Comparison of ENCODE assay signal across 11 mouse cellular contexts in the genomic region with DNA sequence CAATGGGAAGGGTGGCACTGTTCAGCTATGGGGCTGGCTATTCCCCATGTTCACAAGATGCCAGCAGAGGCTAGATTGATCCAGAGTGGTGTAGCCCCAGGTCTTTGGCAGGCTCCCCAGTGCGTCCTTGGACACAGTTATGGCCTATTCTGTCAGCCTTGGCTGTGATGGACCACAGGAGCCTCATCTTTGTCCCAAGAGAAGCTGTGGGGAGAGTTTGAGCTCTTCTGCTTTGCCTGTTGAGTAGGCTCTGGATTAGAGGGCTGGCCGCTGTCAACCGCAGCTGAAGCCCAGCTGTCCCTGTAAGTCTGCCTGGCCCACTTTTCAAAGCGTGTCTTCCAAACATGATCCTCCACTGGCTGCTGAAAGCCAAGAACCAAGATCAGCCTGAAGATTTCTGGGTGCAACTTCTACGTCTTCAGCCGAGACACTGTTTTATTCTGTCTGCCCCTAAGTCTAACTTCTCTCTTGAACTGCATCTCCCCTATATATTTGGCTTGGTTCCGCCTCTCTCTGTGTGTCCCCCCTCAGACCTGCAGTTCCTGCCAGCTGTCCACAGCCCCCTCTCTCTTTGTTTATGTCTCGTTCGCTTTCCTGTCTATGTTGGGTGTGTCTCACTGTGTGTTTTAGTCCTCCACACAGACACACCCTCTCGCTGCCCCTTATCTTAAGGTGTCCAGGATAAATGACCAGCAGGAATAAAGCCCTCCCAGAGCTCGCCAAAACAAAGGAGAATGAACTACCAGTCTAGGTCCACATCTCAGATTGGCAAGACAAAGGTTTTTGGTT. TPM values are rescaled to one million over a fixed set of nuclear protein-coding genes. Genes with fewer than 3 reads are reported as not detected.
A peak's percentile ranks its signal among the peaks of the same experiment; 100 is the strongest.
DNase-seq lines count a peak whose midpoint lies in the region; ATAC-seq lines count a peak whose summit lies in the region.
"Had no signal": no experiment of that assay in that cellular context is flagged by ENCODE, and none has a peak within 500 bp of the region (broad histone marks: within the 10 kb centered on the region; RNA-seq: fewer than 3 reads in every experiment).

No protein-coding gene starts in this region.

- H3K4me1 ChIP-seq in midbrain, embryonic 11.5 days (ENCODE audit: control insufficient read depth, insufficient read depth, low read length) = no peaks in the 10 kb centered on the region
- no peaks in the 10 kb centered on the region for H3K4me1 ChIP-seq in midbrain, embryonic 14.5 days (ENCODE audit: control insufficient read depth, insufficient read depth, low read length)
- peaks cover 10% of the 10 kb centered on the region for H3K4me1 ChIP-seq in stomach, embryonic 16.5 days (ENCODE audit: control insufficient read depth, insufficient read depth, low read length)
- H3K4me1 ChIP-seq: heart, embryonic 15.5 days had no signal

- no peaks in the 10 kb centered on the region for H3K27me3 ChIP-seq in midbrain, embryonic 11.5 days (ENCODE audit: control insufficient read depth, insufficient read depth, low read length)
- H3K27me3 ChIP-seq in midbrain, embryonic 14.5 days (ENCODE audit: control insufficient read depth, insufficient read depth, low read length) = no peaks in the 10 kb centered on the region
- H3K27me3 ChIP-seq in stomach, embryonic 16.5 days (ENCODE audit: control insufficient read depth, insufficient read depth, low read length) = no peaks in the 10 kb centered on the region
- H3K27me3 ChIP-seq: heart, embryonic 15.5 days; Patski had no signal

- DNase-seq in midbrain, embryonic 11.5 days (ENCODE audit: low spot score, missing footprints) = peak; percentile 70
- DNase-seq in midbrain, embryonic 14.5 days = no peak
- DNase-seq in gastrocnemius, postnatal 4 days (ENCODE audit: low spot score in 2 of 2) = peak; percentile 36 to 74
- DNase-seq in kidney, postnatal 4 days = peak; percentile 48 to 63
- DNase-seq in left cerebral cortex, postnatal 36 days (ENCODE audit: low spot score in 2 of 2) = no peak
- no peak for DNase-seq in layer of hippocampus, adult 9-11 months
- no peak for DNase-seq in embryo, embryonic 10.5 days (ENCODE audit: low spot score)

- no peaks in the 10 kb centered on the region for H3K9me3 ChIP-seq in midbrain, embryonic 11.5 days (ENCODE audit: control insufficient read depth, low read length)
- no peaks in the 10 kb centered on the region for H3K9me3 ChIP-seq in midbrain, embryonic 14.5 days (ENCODE audit: control insufficient read depth, low read length)
- H3K9me3 ChIP-seq in stomach, embryonic 16.5 days (replicated peaks; ENCODE audit: control insufficient read depth, low read length) = no peaks in the 10 kb centered on the region
- H3K9me3 ChIP-seq: heart, embryonic 15.5 days had no signal

- no peak overlapping the region for H3K4me3 ChIP-seq in midbrain, embryonic 11.5 days (ENCODE audit: low read depth, low read length)
- no peak overlapping the region for H3K4me3 ChIP-seq in midbrain, embryonic 14.5 days (replicated peaks; ENCODE audit: low read depth, low read length)
- H3K4me3 ChIP-seq in stomach, embryonic 16.5 days (replicated peaks; ENCODE audit: low read length) = no peak overlapping the region
- H3K4me3 ChIP-seq: heart, embryonic 15.5 days had no signal

- no peak overlapping the region for H3K9ac ChIP-seq in midbrain, embryonic 11.5 days (ENCODE audit: low read length)
- H3K9ac ChIP-seq in midbrain, embryonic 14.5 days (replicated peaks; ENCODE audit: low read length) = no peak overlapping the region
- no peak overlapping the region for H3K9ac ChIP-seq in stomach, embryonic 16.5 days (ENCODE audit: low read length)
- H3K9ac ChIP-seq: heart, embryonic 15.5 days had no signal

- ATAC-seq in midbrain, embryonic 11.5 days (ENCODE audit: low FRiP score) = no peak
- no peak for ATAC-seq in midbrain, embryonic 14.5 days (ENCODE audit: low FRiP score, low TSS enrichment)
- ATAC-seq in stomach, embryonic 16.5 days (ENCODE audit: insufficient read depth, low FRiP score) = peak; percentile 80
- ATAC-seq: Patski had no signal

- no peaks in the 10 kb centered on the region for H3K36me3 ChIP-seq in midbrain, embryonic 11.5 days (ENCODE audit: control insufficient read depth, insufficient read depth, low read length)
- no peaks in the 10 kb centered on the region for H3K36me3 ChIP-seq in midbrain, embryonic 14.5 days (ENCODE audit: control insufficient read depth, insufficient read depth, low read length)
- no peaks in the 10 kb centered on the region for H3K36me3 ChIP-seq in stomach, embryonic 16.5 days (ENCODE audit: control insufficient read depth, insufficient read depth, low read length)
- H3K36me3 ChIP-seq: heart, embryonic 15.5 days had no signal

- H3K4me2 ChIP-seq in midbrain, embryonic 11.5 days = no peak overlapping the region
- H3K4me2 ChIP-seq in midbrain, embryonic 14.5 days (ENCODE audit: low read length) = no peak overlapping the region
- H3K4me2 ChIP-seq in stomach, embryonic 16.5 days (ENCODE audit: low read depth, low read length) = no peak overlapping the region
- H3K4me2 ChIP-seq: heart, embryonic 15.5 days had no signal

- no peak overlapping the region for H3K27ac ChIP-seq in midbrain, embryonic 11.5 days (ENCODE audit: low read depth, low read length)
- no peak overlapping the region for H3K27ac ChIP-seq in midbrain, embryonic 14.5 days (replicated peaks; ENCODE audit: low read depth, low read length)
- H3K27ac ChIP-seq in stomach, embryonic 16.5 days (ENCODE audit: low read length) = peak overlapping the region; percentile 83
- H3K27ac ChIP-seq: heart, embryonic 15.5 days; macrophage had no signal

- intact Hi-C loops in left cerebral cortex, postnatal 36 days (cut with DNase I) = no loop called here

- WGBS in midbrain, embryonic 11.5 days = 86% methylated on average over 11 of the region's 11 CpGs
- 87% methylated on average over 11 of the region's 11 CpGs for WGBS in midbrain, embryonic 14.5 days
- WGBS in stomach, embryonic 16.5 days = 32% methylated on average over 11 of the region's 11 CpGs

RNA-seq across cellular contexts. Expression of gene Dlg1, which starts 56.7 kb away (rescaled TPM):
- 19.3 and 21.0 TPM in 2 replicates for polyA plus RNA-seq in midbrain, embryonic 11.5 days (2014; fragmentation: Nextera tagmentation; extraction: Ambion mirVana)
- 9.8 and 13.2 TPM in 2 replicates for polyA plus RNA-seq in midbrain, embryonic 14.5 days (2014; fragmentation: Nextera tagmentation; extraction: Ambion mirVana)
- 10 to 100 TPM; 44.2 to 48.5 TPM for total RNA-seq in gastrocnemius, postnatal 4 days (2021)
- polyA plus RNA-seq in stomach, embryonic 16.5 days (2015; fragmentation: Nextera tagmentation; extraction: Ambion mirVana) = 24.7 and 26.6 TPM in 2 replicates
- total RNA-seq in left cerebral cortex, postnatal 36 days (2021) = 100 to 1,000 TPM; 178 to 190 TPM

Comparison
In these comparisons a context has a peak if more than half of its experiments do, and no peak if none do; other contexts are left out.
1. DNase-seq: peak in midbrain, embryonic 11.5 days (single experiment), gastrocnemius, postnatal 4 days (2 of 2) and kidney, postnatal 4 days (2 of 2); none in midbrain, embryonic 14.5 days (single experiment), left cerebral cortex, postnatal 36 days (0 of 2), layer of hippocampus, adult 9-11 months (single experiment) and embryo, embryonic 10.5 days (single experiment).